Mouse (Mus musculus) cerebral cortex, adult 2 months (tissue): ENCODE data around the gene Dst.

ENCODE experiments used
- WGBS: fragments of 180-500 bp; shearing (Covaris S2); methylation state at CpG from one replicate; pipeline ENCODE4 v1.1.7; 2018; 5-methylcytosine and 5-hydroxymethylcytosine counted together

Dst gene

GRCm38 (mm10) chr1:34174961-34175360, 266.9 kb downstream of the Dst start:
- WGBS, result 81% methylated on average over 8 of the region's 8 CpGs

GRCm38 (mm10) chr1:34178022-34178727, 270.1 kb downstream of the Dst start:
- 83% methylated on average over 41 of the region's 41 CpGs for WGBS

- WGBS, result 96% methylated on average over 19 of the region's 19 CpGs
These were observed 271.7 kb downstream of the Dst start for GRCm38 (mm10) chr1:34179756-34180155.

GRCm38 (mm10) chr1:34182406-34183249, 274.6 kb downstream of the Dst start:
- 72% methylated on average over 24 of the region's 24 CpGs for WGBS

- WGBS, result 58% methylated on average over 12 of the region's 12 CpGs
These were observed 275.4 kb downstream of the Dst start for GRCm38 (mm10) chr1:34183250-34183926.

GRCm38 (mm10) chr1:34184266-34184665, 276.2 kb downstream of the Dst start:
- 55% methylated on average over 6 of the region's 6 CpGs for WGBS

- WGBS, result 60% methylated on average over 6 of the region's 6 CpGs
These were observed 278.0 kb downstream of the Dst start for GRCm38 (mm10) chr1:34186033-34186432.

- 64% methylated on average over 5 of the region's 5 CpGs for WGBS
These were observed 279.5 kb downstream of the Dst start for GRCm38 (mm10) chr1:34187501-34187900.

GRCm38 (mm10) chr1:34188721-34189236, 280.8 kb downstream of the Dst start:
- WGBS, result 77% methylated on average over 16 of the region's 16 CpGs

- WGBS, result 74% methylated on average over 14 of the region's 14 CpGs
These were observed 281.3 kb downstream of the Dst start for GRCm38 (mm10) chr1:34189318-34189717.

- WGBS, result 57% methylated on average over 7 of the region's 7 CpGs
These were observed 281.9 kb downstream of the Dst start for GRCm38 (mm10) chr1:34189970-34190369.

GRCm38 (mm10) chr1:34192174-34192573, 284.1 kb downstream of the Dst start:
- WGBS, result 72% methylated on average over 17 of the region's 17 CpGs

GRCm38 (mm10) chr1:34200791-34201190, 292.8 kb downstream of the Dst start:
- 91% methylated on average over 18 of the region's 18 CpGs for WGBS

GRCm38 (mm10) chr1:34201483-34201882, 293.5 kb downstream of the Dst start:
- 25% methylated on average over 4 of the region's 4 CpGs for WGBS

GRCm38 (mm10) chr1:34211704-34212103, 303.7 kb downstream of the Dst start:
- 76% methylated on average over 3 of the region's 3 CpGs for WGBS

- WGBS, result 63% methylated on average over 2 of the region's 2 CpGs
These were observed 308.4 kb downstream of the Dst start for GRCm38 (mm10) chr1:34216456-34216855.

GRCm38 (mm10) chr1:34218323-34218722, 310.3 kb downstream of the Dst start:
- WGBS, result 29% methylated on average over 6 of the region's 6 CpGs

GRCm38 (mm10) chr1:34218801-34219200, 310.8 kb downstream of the Dst start:
- 66% methylated on average over 9 of the region's 9 CpGs for WGBS

- 82% methylated on average over 11 of the region's 11 CpGs for WGBS
These were observed 312.1 kb downstream of the Dst start for GRCm38 (mm10) chr1:34220094-34220601.

GRCm38 (mm10) chr1:34223866-34224265, 315.8 kb downstream of the Dst start:
- WGBS, result 92% methylated on average over 11 of the region's 11 CpGs

GRCm38 (mm10) chr1:34227676-34228075, 319.7 kb downstream of the Dst start:
- WGBS, result 54% methylated on average over 8 of the region's 8 CpGs

GRCm38 (mm10) chr1:34231041-34231440, 323.0 kb downstream of the Dst start:
- whole genome bisulfite sequencing, result 82% methylated on average over 2 of the region's 2 CpGs
